Mouse (Mus musculus) left cerebral cortex, adult 2 months (tissue): ENCODE measurements around the gene Trabd2b. TPM values are rescaled to one million over a fixed set of nuclear protein-coding genes. Genes with fewer than 3 reads are reported as not detected.

Source experiments
- DNase-seq, 2 experiments: peaks; one replicate each; pipeline ENCODE4 v3.0.0; 2021 to 2022; ENCODE audit warnings: low spot score in 2 of 2, mixed read lengths in 1 of 2; ENCODE audit errors: extremely low spot score in 1 of 2
- H3K27ac ChIP-seq: fragments of 200-600 bp; 2 replicates; pipeline ENCODE4 v1.8.1; 2022
- H3K4me3 ChIP-seq: fragments of 200-600 bp; 2 replicates; pipeline ENCODE4 v1.8.1; 2022
- CTCF ChIP-seq: fragments of 200-600 bp; IDR thresholded peaks from 2 replicates; pipeline ENCODE4 v1.8.1; 2022; ENCODE audit warnings: antibody characterized with exemption, mild to moderate bottlenecking, moderate library complexity
- intact Hi-C: fragments of 180-260 bp; cut with DNase I; formaldehyde crosslinking; loops from one replicate; pipeline ENCODE4 v1.15.1; 2025
- total RNA-seq, 2 experiments: library from RNA; stranded (reverse); gene quantifications; 2 replicates each; pipeline ENCODE4 v1.2.3; 2021

Trabd2b gene
- total RNA-seq, 2 experiments from 2014 or later: 4.8 to 6.7 TPM

DNA sequence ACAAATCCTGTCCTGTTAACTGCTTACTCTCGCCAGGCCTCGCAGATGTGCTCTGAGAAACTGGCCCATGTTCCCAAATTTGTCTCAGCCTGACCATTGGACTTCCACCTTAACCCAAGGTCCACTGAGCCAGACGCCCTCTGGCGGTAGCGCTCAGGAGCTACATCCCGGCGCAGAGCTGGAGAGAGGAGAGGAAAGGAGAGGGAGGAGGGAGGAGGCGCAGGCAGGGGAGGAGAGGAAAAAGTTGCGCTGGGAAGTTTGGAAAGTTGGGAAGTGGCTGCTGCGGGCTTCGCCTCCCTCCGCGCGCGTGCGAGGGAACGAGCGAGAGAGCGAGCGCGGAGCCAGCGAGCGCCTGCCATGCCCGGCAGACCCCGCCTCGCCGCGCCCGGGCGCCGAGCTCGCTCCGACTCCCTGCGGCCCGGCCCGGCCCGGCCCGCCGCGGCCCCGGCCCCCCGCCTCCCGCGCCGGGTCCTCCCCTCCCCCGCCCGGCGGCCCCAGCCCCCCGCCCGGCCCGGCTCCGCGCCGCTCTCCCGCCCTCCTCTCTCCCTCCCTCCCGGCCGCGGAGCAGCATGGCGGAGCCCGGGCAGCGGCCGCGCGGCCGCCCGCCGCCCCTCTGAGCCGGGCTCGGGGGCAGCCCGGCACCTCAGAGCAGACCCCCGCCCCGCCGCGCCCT lies 706 bp upstream of the Trabd2b start:
- Histone ChIP-seq H3K4me3 (peak overlapping the region; percentile 58), H3K27ac (no peak overlapping the region; the same call in 1 of the 2 replicates)
- TF ChIP-seq CTCF: peak; percentile 98
- intact Hi-C loops: loop anchor here (2.0 to 5.0 kb wide), 4 partner anchors 34 to 231 kb away; no protein-coding TSS in a partner anchor
- peak; percentile 84 to 92 for DNase-seq

DNA sequence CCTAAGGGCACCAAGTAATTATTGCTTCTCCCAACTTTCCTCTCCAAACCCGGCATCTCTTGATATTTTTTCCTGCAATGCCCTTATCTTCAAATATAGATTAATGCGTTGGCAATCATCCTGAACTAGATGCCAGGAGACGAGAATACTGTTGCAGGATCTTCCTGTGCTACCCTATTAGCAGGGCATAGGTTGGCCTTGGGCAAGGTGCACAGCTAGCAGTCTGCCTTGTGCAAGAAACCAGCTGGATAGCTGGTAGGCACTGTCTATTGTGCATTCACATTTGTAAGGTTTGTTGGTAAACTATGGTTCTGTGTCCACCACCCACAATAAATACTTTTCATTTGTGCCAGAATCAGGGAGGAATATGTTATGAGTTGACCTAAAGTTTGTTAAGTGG lies 992 bp downstream of the Trabd2b start:
- Histone ChIP-seq H3K27ac (no peak overlapping the region; the same call in 1 of the 2 replicates), H3K4me3 (peak overlapping the region; percentile 58)
- TF ChIP-seq CTCF: no peak
- intact Hi-C loops: loop anchor here (5.0 kb wide), 2 partner anchors 35 kb away; no protein-coding TSS in a partner anchor
- no peak for DNase-seq

DNA sequence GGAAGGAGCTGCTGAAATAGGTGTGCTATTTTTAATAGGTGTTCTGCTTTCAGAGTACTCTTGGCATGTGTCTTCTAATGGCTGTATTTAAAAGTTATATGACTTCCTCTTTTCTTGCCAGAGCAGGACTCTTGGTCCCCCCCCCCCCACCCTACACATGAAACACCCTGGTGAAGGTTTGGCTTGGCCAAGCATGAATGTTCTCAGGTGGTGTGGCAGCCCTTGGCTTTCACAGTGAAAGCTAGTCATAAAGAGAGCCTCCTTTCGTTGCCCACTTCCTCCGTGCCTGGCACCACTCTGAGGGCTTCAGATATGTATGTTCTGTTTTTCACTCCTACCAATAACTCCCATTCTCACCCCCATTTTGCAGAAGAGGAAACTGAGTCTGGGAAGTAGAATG lies 1.8 kb downstream of the Trabd2b start:
- intact Hi-C loops: loop anchor here (5.0 kb wide), 2 partner anchors 34 to 36 kb away; no protein-coding TSS in a partner anchor
- no peak for DNase-seq
- Histone ChIP-seq H3K27ac (no peak overlapping the region), H3K4me3 (no peak overlapping the region; the same call in 1 of the 2 replicates)
- TF ChIP-seq CTCF: no peak

DNA sequence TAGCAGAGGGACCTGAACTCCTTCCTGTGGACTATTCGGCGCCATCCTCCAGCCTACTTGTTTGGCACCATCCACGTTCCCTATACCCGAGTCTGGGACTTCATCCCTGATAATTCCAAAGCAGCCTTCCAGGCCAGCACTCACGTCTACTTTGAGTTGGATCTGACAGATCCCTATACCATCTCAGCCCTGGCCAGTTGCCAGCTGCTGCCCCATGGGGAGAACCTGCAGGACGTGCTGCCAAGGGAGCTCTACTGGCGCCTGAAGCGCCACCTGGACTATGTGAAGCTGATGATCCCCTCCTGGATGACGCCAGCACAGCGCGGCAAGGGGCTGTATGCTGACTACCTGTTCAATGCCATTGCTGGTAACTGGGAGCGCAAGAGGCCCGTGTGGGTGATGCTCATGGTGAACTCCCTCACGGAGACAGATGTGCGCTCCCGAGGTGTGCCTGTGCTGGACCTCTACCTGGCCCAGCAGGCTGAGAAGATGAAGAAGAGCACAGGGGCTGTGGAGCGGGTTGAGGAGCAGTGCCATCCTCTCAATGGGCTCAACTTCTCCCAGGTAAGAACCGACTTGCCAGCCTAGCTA lies 2.5 kb downstream of the Trabd2b start:
- no peak for DNase-seq
- intact Hi-C loops: loop anchor here (5.0 kb wide), 2 partner anchors 33 to 37 kb away; no protein-coding TSS in a partner anchor
- Histone ChIP-seq H3K27ac (peak overlapping the region; percentile 24; the same call in 1 of the 2 replicates), H3K4me3 (no peak overlapping the region)
- TF ChIP-seq CTCF: no peak

DNA sequence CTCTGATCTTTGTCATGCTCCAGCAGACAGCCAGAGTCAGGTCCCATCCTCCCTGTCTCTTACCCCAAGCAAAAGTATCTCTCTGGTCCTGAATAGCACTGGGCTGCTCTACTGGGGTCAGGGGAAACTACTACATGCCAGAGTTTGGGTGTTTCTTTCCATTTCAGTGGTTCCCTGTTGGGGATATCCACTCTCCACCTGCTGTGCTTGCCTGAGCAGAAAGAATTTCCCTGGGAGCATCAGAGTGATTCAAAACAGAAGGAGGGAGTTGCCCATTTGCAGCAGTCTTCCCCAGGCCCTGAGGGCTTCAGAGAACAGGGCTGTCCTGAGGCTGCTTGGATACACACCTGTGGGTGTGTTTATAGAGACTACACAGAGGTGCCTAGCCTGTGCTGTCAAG lies 3.0 kb downstream of the Trabd2b start:
- TF ChIP-seq CTCF: no peak
- Histone ChIP-seq H3K27ac (peak overlapping the region; percentile 24; the same call in 1 of the 2 replicates), H3K4me3 (no peak overlapping the region)
- intact Hi-C loops: loop anchor here (5.0 kb wide), 2 partner anchors 33 to 37 kb away; no protein-coding TSS in a partner anchor
- no peak for DNase-seq

DNA sequence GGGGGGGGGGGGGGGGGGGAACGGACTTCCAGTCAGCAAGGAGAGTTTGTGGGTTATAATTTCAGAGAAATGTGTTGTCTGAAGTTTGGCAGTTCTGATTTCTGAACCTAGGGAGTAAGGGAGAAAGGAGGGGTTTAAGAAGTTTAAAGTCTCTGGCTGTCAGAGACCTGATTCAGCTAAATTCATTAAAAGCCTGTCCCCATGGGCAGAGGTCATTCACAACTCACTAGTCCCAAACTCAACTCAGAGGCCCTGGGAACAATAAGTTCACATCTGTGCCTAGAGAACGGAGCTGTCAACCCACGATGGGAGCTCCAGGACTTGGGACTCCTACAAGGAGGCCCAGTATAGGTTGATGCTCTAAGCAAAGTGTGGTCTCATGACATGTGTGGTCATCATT lies 3.5 kb downstream of the Trabd2b start:
- intact Hi-C loops: no loop called here
- no peak for TF ChIP-seq CTCF
- no peak for DNase-seq
- Histone ChIP-seq H3K4me3 (no peak overlapping the region), H3K27ac (peak overlapping the region; percentile 50; the same call in 1 of the 2 replicates)

DNA sequence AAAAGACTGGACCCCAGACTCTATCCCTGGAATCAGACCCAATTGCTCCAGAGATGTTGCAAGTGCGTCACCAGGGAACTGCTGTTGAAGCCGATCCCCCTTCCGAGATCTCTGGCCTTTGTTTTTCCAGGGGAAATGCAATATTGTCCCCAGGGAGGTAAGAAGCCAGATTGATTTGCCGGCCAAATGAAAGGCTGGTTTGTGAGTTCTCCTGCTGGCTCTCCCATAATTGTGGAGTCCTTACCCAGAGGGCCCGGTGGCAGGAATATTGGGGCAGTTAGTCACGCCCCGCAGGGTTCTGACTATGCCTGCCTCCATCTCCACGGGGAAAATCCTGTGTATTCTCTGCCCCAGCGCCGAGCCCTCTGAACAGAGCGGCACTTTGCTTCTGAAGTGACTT lies 3.9 kb downstream of the Trabd2b start:
- H3K4me3 ChIP-seq: no peak overlapping the region
- intact Hi-C loops: no loop called here
- H3K27ac ChIP-seq: peak overlapping the region; percentile 50
- no peak for DNase-seq
- TF ChIP-seq CTCF: no peak

DNA sequence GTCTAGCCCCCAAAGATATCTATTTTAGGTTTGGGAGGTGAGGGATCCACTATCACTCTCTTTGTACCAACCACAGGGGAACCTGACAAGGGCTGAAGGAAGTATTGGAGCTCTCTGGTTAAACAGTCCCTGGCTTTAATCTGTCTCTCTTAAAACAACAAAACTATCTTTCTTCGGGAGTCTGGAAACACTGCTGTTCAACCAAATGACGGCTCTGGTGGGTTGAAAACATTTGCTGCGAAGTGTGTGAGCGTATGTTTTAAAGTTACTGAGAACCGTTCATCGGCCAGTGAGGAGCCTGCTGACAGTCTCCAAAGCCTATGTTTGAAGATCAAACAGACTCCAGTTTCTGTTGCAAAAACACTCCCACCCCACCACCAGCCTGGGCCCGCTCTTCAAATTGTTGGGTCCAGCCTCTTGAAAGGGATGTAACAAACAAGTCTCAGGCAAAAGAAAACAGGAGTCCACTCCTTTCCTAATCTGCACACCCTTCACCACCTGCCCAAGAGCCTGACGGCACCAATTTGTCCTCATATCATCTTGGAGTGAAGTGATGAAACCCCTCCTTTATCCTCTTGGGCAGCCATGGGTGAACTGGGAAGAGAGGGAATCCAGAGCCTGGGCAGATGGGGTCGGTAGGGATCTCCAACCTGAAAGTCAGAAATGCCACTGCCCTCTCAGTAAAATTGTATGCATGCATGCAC lies 4.6 kb downstream of the Trabd2b start:
- peak overlapping the region; percentile 50; the same call in 1 of the 2 replicates for H3K27ac ChIP-seq
- TF ChIP-seq CTCF: no peak
- H3K4me3 ChIP-seq: no peak overlapping the region
- intact Hi-C loops: no loop called here
- DNase-seq: no peak

DNA sequence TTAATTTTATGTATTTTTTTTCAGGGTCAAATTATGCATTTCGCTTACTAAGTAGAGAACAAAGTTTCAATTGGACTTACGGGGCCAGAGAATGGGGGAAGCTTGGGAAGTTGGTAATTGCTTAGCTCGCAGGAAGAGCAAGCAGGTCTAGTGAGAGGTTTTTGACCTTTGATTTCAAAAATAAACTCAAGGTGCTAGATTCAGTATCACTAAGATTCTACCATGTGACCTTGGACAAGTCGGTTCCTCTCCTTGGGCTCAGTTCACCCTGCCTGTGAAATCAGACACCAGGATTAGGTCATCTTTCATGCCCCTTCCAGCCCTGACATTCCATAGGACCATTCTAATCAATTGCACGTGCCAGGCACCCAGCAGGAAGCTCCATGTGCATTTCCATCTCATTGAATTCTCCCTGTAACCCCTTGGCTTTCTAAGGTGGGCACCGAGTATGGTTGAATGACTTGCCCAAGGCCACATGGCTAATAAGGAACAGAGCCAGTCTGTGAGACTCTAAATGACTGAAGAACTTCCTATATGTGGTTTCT lies 5.4 kb downstream of the Trabd2b start:
- H3K4me3 ChIP-seq: no peak overlapping the region
- TF ChIP-seq CTCF: no peak
- no peak for DNase-seq
- intact Hi-C loops: no loop called here
- no peak overlapping the region for H3K27ac ChIP-seq

DNA sequence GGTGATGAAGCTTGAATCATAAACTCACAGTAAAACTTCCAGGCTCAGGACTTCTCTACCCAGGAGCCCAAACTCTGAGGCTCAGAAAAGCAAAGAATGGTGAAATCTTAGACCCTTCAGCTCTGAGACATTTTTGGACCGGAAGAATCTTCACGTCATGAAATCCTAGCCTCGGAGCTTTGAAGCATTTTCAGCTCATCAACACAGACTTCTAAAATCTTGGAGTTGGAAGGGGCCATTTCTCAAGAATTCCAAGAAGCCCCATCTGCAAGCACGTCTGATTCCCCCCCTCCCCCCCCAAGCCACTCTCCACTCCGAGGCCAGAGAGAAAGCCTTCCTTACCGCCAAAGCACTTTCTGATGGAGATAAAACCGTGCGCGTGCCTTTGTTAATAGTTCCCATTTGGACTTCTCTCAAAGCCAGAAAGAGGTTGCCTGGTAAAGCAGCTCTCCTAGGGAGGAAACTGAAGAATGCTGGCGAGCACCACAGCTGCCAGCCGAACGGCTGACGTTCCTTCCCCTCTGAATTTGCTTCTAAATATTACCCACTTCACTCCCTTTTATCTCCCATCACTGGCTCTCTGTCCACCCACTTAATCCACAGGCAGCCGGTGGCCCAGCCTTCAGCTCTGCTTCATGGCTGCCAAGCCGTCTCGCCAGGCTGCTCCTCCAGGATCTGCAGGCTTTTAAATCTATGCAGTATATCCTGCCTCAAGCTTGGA lies 9.6 kb downstream of the Trabd2b start:
- intact Hi-C loops: loop anchor here (1.0 to 2.0 kb wide), 2 partner anchors 44 to 99 kb away; no protein-coding TSS in a partner anchor

DNA sequence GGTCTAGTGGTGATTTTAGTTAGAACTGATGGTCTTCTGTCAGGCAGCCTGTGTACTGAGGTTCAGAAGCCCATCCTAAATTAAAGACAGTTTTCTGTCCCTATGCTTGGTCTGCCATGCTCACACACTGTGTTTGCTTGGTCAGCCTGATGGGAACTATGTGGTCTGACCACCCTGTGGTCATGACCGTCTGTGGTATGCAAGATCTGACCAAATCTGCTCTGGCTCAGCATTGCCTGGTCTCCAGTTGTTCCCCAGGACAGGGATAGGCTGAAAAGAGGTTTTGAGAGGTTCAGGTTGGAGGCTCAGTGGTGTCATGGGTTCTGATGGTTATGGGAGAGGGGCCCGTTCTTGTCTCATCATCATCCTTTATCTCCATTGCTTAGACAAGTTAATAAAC lies 13.6 kb downstream of the Trabd2b start:
- TF ChIP-seq CTCF: no peak
- intact Hi-C loops: no loop called here

More for the DNA sequence above, 9.6 kb downstream of the Trabd2b start:
- Histone ChIP-seq H3K4me3 (no peak overlapping the region), H3K27ac (peak overlapping the region; percentile 70)
- DNase-seq: peak; percentile 43 to 65
- TF ChIP-seq CTCF: no peak

More for the DNA sequence above, 13.6 kb downstream of the Trabd2b start:
- Histone ChIP-seq H3K4me3 (no peak overlapping the region), H3K27ac (no peak overlapping the region)
- no peak for DNase-seq
